Mouse (Mus musculus): ENCODE measurements around the gene Htr1d.

GRCm38 (mm10) chr4:136424120-136424999, 1.0 kb downstream of the Htr1d start:
- TF ChIP-seq CTCF (IDR thresholded peaks at IDR 0.05) = no peak
- TF ChIP-seq EP300 (IDR thresholded peaks at IDR 0.05) = no peak

Data from lung, postnatal 0 days (tissue).